Mouse (Mus musculus) kidney, embryonic 16.5 days (tissue): ENCODE data around the gene Icos. TPM values are rescaled to one million over a fixed set of nuclear protein-coding genes. Genes with fewer than 3 reads are reported as not detected.
A peak's percentile ranks its signal among the peaks of the same experiment; 100 is the strongest.

ENCODE experiments used
- ATAC-seq: fragments of 200-750 bp; cut with Nextera tagmentation; 2 replicates; pipeline ENCODE4 v1.8.0; 2017; ENCODE audit warnings: moderate TSS enrichment; ENCODE audit not compliant: low FRiP score, low TSS enrichment
- H3K27ac ChIP-seq: fragments of 300-500 bp; sonication (generic); 2 replicates; pipeline ENCODE4 v1.5.1; 2014; ENCODE audit warnings: low read length
- H3K27me3 ChIP-seq: fragments of 300-500 bp; sonication (generic); 2 replicates; pipeline ENCODE4 v1.6.1; 2014; ENCODE audit warnings: low read length, control low read depth, mixed read lengths; ENCODE audit not compliant: insufficient read depth
- H3K36me3 ChIP-seq: fragments of 300-500 bp; sonication (generic); 2 replicates; pipeline ENCODE4 v1.6.1; 2014; ENCODE audit warnings: low read length, control low read depth, mixed read lengths; ENCODE audit not compliant: insufficient read depth
- H3K4me1 ChIP-seq: fragments of 300-500 bp; sonication (generic); 2 replicates; pipeline ENCODE4 v1.6.1; 2014; ENCODE audit warnings: low read length, control low read depth, mixed read lengths; ENCODE audit not compliant: insufficient read depth
- H3K4me2 ChIP-seq: fragments of 300-500 bp; sonication (generic); replicated peaks from 2 replicates; pipeline ENCODE4 v1.6.1; 2014; ENCODE audit warnings: low read depth, low read length
- H3K4me3 ChIP-seq: fragments of 300-500 bp; sonication (generic); 2 replicates; pipeline ENCODE4 v1.5.1; 2014; ENCODE audit warnings: mild to moderate bottlenecking, low read length
- H3K9ac ChIP-seq: fragments of 300-500 bp; sonication (generic); replicated peaks from 2 replicates; pipeline ENCODE4 v1.6.1; 2014; ENCODE audit warnings: low read length
- H3K9me3 ChIP-seq: fragments of 300-500 bp; sonication (generic); 2 replicates; pipeline ENCODE4 v1.6.1; 2016; ENCODE audit warnings: low read length, control low read depth
- WGBS: fragments of 180-500 bp; shearing (Covaris S2); extraction: QIAGEN DNeasy Blood & Tissue Kit; methylation state at CpG from one replicate; pipeline ENCODE4 v1.1.7; 2014; 5-methylcytosine and 5-hydroxymethylcytosine counted together
- polyA plus RNA-seq: library from polyadenylated mRNA; unstranded; fragments of >200 nt; fragmentation: Nextera tagmentation; extraction: Ambion mirVana; gene quantifications from 2 replicates; pipeline ENCODE4 v1.2.1, GENCODE M21; 2015

The Icos gene
- polyA plus RNA-seq, 1 experiment from 2014 or later: 0.07 TPM

DNA sequence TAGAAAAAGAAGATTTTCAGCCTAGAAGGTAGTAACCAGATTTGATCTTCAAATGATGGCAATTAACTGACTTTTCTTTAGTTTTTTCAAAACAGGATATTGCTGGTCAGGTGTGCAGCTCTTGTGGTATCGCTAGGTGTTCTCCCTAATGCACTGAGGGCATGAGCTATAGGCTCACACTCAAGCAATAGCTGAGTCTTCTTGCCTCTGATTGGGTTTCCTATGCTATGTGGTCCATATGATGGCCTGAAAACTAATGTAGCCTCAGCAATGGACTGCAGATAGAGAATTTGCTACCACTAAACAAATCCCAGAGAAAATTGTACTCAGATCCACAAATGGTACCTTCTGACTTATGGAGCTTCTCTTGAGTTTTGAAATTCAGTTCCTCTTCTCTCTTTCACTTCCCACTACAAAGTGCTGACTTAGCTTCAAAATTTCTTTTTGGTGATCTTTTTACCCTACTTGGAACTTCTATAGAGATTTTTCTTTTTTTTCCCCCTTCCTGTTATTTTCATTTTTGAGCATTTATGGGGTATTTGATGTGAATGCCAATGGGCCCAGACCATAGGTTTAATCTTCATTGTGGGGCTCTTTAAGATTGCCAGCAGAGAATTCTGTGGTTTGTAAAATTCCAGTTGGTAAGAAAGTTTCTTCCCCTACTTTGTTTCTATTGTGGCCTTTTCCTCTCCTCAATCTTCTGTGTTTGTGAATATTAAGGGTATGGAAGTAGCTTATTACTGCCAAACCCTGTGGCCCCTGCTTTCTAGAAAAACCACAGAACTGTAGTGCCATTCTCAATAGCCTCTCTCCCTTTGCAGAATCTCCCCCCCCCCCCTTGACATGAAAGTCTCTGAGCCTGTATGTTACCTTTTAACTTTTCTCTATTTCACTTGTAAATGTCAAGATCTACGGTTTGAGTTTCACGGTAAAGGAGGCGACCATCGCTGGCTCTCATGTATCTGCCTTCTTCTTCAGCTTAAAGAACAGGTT lies 36.4 kb upstream of the Icos start:
- no peak for ATAC-seq
- Histone ChIP-seq H3K9ac (no peak overlapping the region), H3K4me1 (no peaks in the 10 kb centered on the region), H3K9me3 (no peaks in the 10 kb centered on the region), H3K27me3 (no peaks in the 10 kb centered on the region), H3K4me3 (no peak overlapping the region), H3K36me3 (no peaks in the 10 kb centered on the region), H3K27ac (no peak overlapping the region), H3K4me2 (no peak overlapping the region)
- 86% methylated on average over 5 of the region's 5 CpGs for WGBS

DNA sequence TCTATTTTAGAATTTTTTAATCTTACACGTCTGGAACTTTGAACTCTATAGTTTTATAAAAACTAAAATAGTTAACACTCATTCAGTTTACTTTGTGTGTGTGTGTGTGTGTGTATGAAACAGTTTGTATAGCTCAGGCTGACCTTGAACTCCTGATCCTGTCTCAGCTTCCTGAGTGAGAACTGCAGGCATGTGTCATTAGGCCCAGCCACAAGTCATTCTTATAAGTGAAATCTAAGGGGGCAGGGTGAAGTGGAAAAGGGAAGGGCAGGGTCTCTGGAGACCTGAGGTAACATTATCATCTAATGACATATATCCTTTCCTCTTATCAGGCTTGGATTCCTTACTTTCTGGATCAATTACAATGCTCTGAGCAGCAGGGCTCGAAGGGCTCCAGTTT lies 34.8 kb upstream of the Icos start:
- Histone ChIP-seq H3K4me3 (no peak overlapping the region), H3K9me3 (no peaks in the 10 kb centered on the region), H3K4me2 (no peak overlapping the region), H3K27ac (no peak overlapping the region), H3K4me1 (no peaks in the 10 kb centered on the region), H3K36me3 (no peaks in the 10 kb centered on the region), H3K9ac (no peak overlapping the region), H3K27me3 (no peaks in the 10 kb centered on the region)
- no peak for ATAC-seq
- 75% methylated on average over 2 of the region's 2 CpGs for WGBS

DNA sequence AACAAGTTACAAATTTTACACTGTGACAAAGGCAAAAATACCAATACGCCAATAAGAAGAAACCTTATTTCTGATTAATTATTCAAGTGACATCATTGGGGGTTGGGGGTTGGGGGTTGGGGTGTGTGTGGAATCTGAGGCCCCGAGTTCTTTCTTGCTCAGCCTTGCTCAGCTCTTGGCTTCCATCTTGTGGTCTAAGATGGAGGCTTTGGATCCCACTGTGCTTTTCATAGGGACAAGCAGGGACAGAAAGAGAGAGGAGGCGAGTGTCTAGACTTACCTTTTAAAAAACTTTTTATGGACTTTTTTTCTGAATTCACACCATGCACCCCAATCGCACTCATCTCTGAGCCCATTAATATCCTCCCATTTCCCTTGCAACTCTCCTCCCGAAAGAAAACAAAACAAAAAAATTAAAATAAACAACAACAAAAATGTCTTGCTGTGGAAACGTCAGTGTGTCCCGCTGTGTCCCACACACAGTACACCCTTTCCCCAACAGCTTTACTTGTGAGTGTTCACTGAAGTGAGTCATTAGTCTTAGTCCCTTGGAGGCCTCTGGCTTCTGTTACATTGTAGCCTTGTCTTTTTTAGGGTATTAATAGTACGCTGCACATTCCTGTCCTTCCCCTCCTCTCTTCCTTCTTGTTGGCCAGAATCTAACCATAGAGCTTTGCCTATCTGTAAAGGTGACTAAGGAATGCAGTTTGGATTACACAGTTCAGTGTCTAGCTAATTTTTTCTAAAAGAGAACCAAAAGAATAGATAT lies 31.9 kb upstream of the Icos start:
- H3K27ac ChIP-seq: no peak overlapping the region
- no peaks in the 10 kb centered on the region for H3K36me3 ChIP-seq
- no peak for ATAC-seq
- no peak overlapping the region for H3K4me3 ChIP-seq
- H3K27me3 ChIP-seq: no peaks in the 10 kb centered on the region
- no peaks in the 10 kb centered on the region for H3K4me1 ChIP-seq
- no peak overlapping the region for H3K9ac ChIP-seq
- WGBS: 83% methylated on average over 8 of the region's 8 CpGs
- H3K4me2 ChIP-seq: no peak overlapping the region
- no peaks in the 10 kb centered on the region for H3K9me3 ChIP-seq

DNA sequence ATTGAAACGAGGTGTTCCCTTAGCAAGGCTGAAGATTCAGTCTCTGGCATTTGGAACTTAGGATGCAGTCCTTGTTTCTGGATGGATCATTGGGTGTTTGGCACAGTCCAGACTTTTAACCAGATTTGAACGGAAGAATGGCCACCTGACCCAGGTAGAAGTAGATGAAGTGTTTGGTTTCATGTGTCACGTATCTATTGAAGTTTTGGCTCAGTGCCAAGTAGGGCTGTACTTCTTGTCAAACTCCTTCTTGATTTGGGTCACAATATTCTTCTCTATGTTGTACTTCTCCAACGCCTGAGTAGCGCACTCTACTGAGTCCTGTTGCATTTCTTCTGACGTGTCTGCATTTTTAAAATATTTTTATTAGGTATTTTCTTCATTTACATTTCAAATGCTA lies 29.6 kb upstream of the Icos start:
- Histone ChIP-seq H3K27me3 (no peaks in the 10 kb centered on the region), H3K4me3 (no peak overlapping the region), H3K4me1 (no peaks in the 10 kb centered on the region), H3K4me2 (no peak overlapping the region), H3K27ac (no peak overlapping the region), H3K9me3 (no peaks in the 10 kb centered on the region), H3K9ac (no peak overlapping the region), H3K36me3 (no peaks in the 10 kb centered on the region)
- no peak for ATAC-seq
- 83% methylated on average over 6 of the region's 6 CpGs for WGBS

GRCm38 (mm10) chr1:60952958-60953357 lies 24.8 kb upstream of the Icos start:
- Histone ChIP-seq H3K4me3 (no peak overlapping the region), H3K36me3 (no peaks in the 10 kb centered on the region), H3K4me2 (no peak overlapping the region), H3K27ac (no peak overlapping the region), H3K9ac (no peak overlapping the region; the same call in 1 of the 2 replicates), H3K4me1 (no peaks in the 10 kb centered on the region), H3K27me3 (no peaks in the 10 kb centered on the region), H3K9me3 (no peaks in the 10 kb centered on the region)
- WGBS: 73% methylated on average over 7 of the region's 7 CpGs
- no peak for ATAC-seq

GRCm38 (mm10) chr1:60953686-60954085 lies 24.0 kb upstream of the Icos start:
- no peaks in the 10 kb centered on the region for H3K36me3 ChIP-seq
- no peak; the same call in 1 of the 2 replicates for ATAC-seq
- no peak overlapping the region for H3K4me3 ChIP-seq
- no peaks in the 10 kb centered on the region for H3K9me3 ChIP-seq
- WGBS: 83% methylated on average over 7 of the region's 7 CpGs
- peak overlapping the region; percentile 38; the same call in 1 of the 2 replicates for H3K27ac ChIP-seq
- H3K4me2 ChIP-seq: no peak overlapping the region
- H3K9ac ChIP-seq: no peak overlapping the region
- H3K4me1 ChIP-seq: no peaks in the 10 kb centered on the region
- no peaks in the 10 kb centered on the region for H3K27me3 ChIP-seq

GRCm38 (mm10) chr1:60954759-60955158 lies 23.0 kb upstream of the Icos start:
- Histone ChIP-seq H3K4me1 (no peaks in the 10 kb centered on the region), H3K27ac (peak overlapping the region; percentile 58; the same call in 1 of the 2 replicates), H3K9me3 (no peaks in the 10 kb centered on the region), H3K4me2 (no peak overlapping the region), H3K27me3 (no peaks in the 10 kb centered on the region), H3K36me3 (no peaks in the 10 kb centered on the region), H3K9ac (no peak overlapping the region), H3K4me3 (no peak overlapping the region)
- ATAC-seq: 0 out of 2 replicates have a peak, but pooled peaks have one; percentile 67
- 55% methylated on average over 2 of the region's 2 CpGs for WGBS

- no peaks in the 10 kb centered on the region for H3K36me3 ChIP-seq
- no peak overlapping the region for H3K4me2 ChIP-seq
- no peaks in the 10 kb centered on the region for H3K27me3 ChIP-seq
- no peak overlapping the region for H3K9ac ChIP-seq
- H3K9me3 ChIP-seq: no peaks in the 10 kb centered on the region
- no peaks in the 10 kb centered on the region for H3K4me1 ChIP-seq
- 82% methylated on average over 3 of the region's 3 CpGs for WGBS
- H3K4me3 ChIP-seq: no peak overlapping the region
- ATAC-seq: no peak
- H3K27ac ChIP-seq: no peak overlapping the region
Observed at GRCm38 (mm10) chr1:60955186-60955585, 22.5 kb upstream of the Icos start.

- 85% methylated on average over 6 of the region's 6 CpGs for whole genome bisulfite sequencing
Observed at GRCm38 (mm10) chr1:60956196-60956595, 21.5 kb upstream of the Icos start.

More at GRCm38 (mm10) chr1:60956196-60956595, 21.5 kb upstream of the Icos start:
- Histone ChIP-seq H3K9me3 (no peaks in the 10 kb centered on the region), H3K4me3 (no peak overlapping the region), H3K36me3 (no peaks in the 10 kb centered on the region), H3K9ac (no peak overlapping the region), H3K27me3 (no peaks in the 10 kb centered on the region), H3K4me2 (no peak overlapping the region), H3K27ac (no peak overlapping the region), H3K4me1 (0 out of 2 replicates have a peak, but pooled peaks cover 4% of the 10 kb centered on the region)
- no peak for ATAC-seq
